Mouse (Mus musculus): ENCODE data around the gene Ssc4d. TPM values are rescaled to one million over a fixed set of nuclear protein-coding genes. Genes with fewer than 3 reads are reported as not detected.

The Ssc4d gene
- polyA plus RNA-seq, 1 experiment from 2014 or later: 1.5 TPM

GRCm38 (mm10) chr5:135940587-135940986 lies 33.7 kb downstream of the Ssc4d start:
- no peaks in the 10 kb centered on the region for H3K27me3 ChIP-seq (ENCODE audit: control insufficient read depth, insufficient read depth, low read length)
- no peak overlapping the region for H3K4me2 ChIP-seq (ENCODE audit: low read depth, low read length, severe bottlenecking)
- H3K27ac ChIP-seq (ENCODE audit: low read depth, low read length): no peak overlapping the region
- no peak overlapping the region for H3K4me3 ChIP-seq (ENCODE audit: low read depth, low read length)
- whole genome bisulfite sequencing: 67% methylated on average over 5 of the region's 5 CpGs
- DNase-seq (ENCODE audit: low spot score): no peak
- no peak overlapping the region for H3K9ac ChIP-seq (ENCODE audit: low read length)
- no peaks in the 10 kb centered on the region for H3K4me1 ChIP-seq (replicated peaks; ENCODE audit: control insufficient read depth, insufficient read depth, low read length)
- no peaks in the 10 kb centered on the region for H3K36me3 ChIP-seq (ENCODE audit: control insufficient read depth, insufficient read depth, low read length)
- no peaks in the 10 kb centered on the region for H3K9me3 ChIP-seq (ENCODE audit: control insufficient read depth, low read length)
- ATAC-seq (replicated peaks; ENCODE audit: low FRiP score): no peak

GRCm38 (mm10) chr5:135935641-135936190 lies 38.6 kb downstream of the Ssc4d start:
- H3K4me3 ChIP-seq (ENCODE audit: low read depth, low read length): no peak overlapping the region
- H3K9ac ChIP-seq (ENCODE audit: low read length): peak overlapping the region; percentile 79; the same call in 1 of the 2 replicates
- H3K27me3 ChIP-seq (ENCODE audit: control insufficient read depth, insufficient read depth, low read length): no peaks in the 10 kb centered on the region
- WGBS: 88% methylated on average over 6 of the region's 6 CpGs
- DNase-seq (ENCODE audit: low spot score) (no peak), ATAC-seq (replicated peaks; ENCODE audit: low FRiP score) (no peak)
- no peak overlapping the region for H3K27ac ChIP-seq (ENCODE audit: low read depth, low read length)
- H3K4me1 ChIP-seq (replicated peaks; ENCODE audit: control insufficient read depth, insufficient read depth, low read length): peaks cover 7% of the 10 kb centered on the region; the same call in 1 of the 2 replicates
- no peaks in the 10 kb centered on the region; the same call in 1 of the 2 replicates for H3K36me3 ChIP-seq (ENCODE audit: control insufficient read depth, insufficient read depth, low read length)
- no peak overlapping the region for H3K4me2 ChIP-seq (ENCODE audit: low read depth, low read length, severe bottlenecking)
- no peaks in the 10 kb centered on the region for H3K9me3 ChIP-seq (ENCODE audit: control insufficient read depth, low read length)

- peaks cover 7% of the 10 kb centered on the region; the same call in 1 of the 2 replicates for H3K4me1 ChIP-seq (replicated peaks; ENCODE audit: control insufficient read depth, insufficient read depth, low read length)
- H3K9ac ChIP-seq (ENCODE audit: low read length): peak overlapping the region; percentile 79; the same call in 1 of the 2 replicates
- no peaks in the 10 kb centered on the region for H3K27me3 ChIP-seq (ENCODE audit: control insufficient read depth, insufficient read depth, low read length)
- H3K27ac ChIP-seq (ENCODE audit: low read depth, low read length): peak overlapping the region; percentile 89
- peak overlapping the region; percentile 42; the same call in 1 of the 2 replicates for H3K4me2 ChIP-seq (ENCODE audit: low read depth, low read length, severe bottlenecking)
- peak overlapping the region; percentile 69 for H3K4me3 ChIP-seq (ENCODE audit: low read depth, low read length)
- no peaks in the 10 kb centered on the region for H3K9me3 ChIP-seq (ENCODE audit: control insufficient read depth, low read length)
- H3K36me3 ChIP-seq (ENCODE audit: control insufficient read depth, insufficient read depth, low read length): peaks cover 2% of the 10 kb centered on the region; the same call in 1 of the 2 replicates
- ATAC-seq (replicated peaks; ENCODE audit: low FRiP score) (no peak; the same call in 1 of the 2 replicates), DNase-seq (ENCODE audit: low spot score) (no peak)
- WGBS: 56% methylated on average over 7 of the region's 7 CpGs
Measured at GRCm38 (mm10) chr5:135935176-135935523, 39.2 kb downstream of the Ssc4d start.

GRCm38 (mm10) chr5:135934481-135935175 lies 39.7 kb downstream of the Ssc4d start, which contains the start of gene Ywhag:
Gene Ywhag (minus strand): TSS chr5:135934616.
- Histone ChIP-seq H3K9me3 (ENCODE audit: control insufficient read depth, low read length) (no peaks in the 10 kb centered on the region), H3K4me2 (ENCODE audit: low read depth, low read length, severe bottlenecking) (peak within 1 kb of the TSS; percentile 75), H3K9ac (ENCODE audit: low read length) (peak within 1 kb of the TSS; percentile 79), H3K27ac (ENCODE audit: low read depth, low read length) (peak within 1 kb of the TSS; percentile 89), H3K4me1 (replicated peaks; ENCODE audit: control insufficient read depth, insufficient read depth, low read length) (peaks cover 7% of the 10 kb centered on the region; the same call in 1 of the 2 replicates), H3K36me3 (ENCODE audit: control insufficient read depth, insufficient read depth, low read length) (peaks cover 2% of the 10 kb centered on the region; the same call in 1 of the 2 replicates), H3K4me3 (ENCODE audit: low read depth, low read length) (peak within 1 kb of the TSS; percentile 69), H3K27me3 (ENCODE audit: control insufficient read depth, insufficient read depth, low read length) (no peaks in the 10 kb centered on the region)
- DNase-seq (ENCODE audit: low spot score) (peak; percentile 98), ATAC-seq (replicated peaks; ENCODE audit: low FRiP score) (peak; percentile 96)
- under 1% methylated on average over 48 of the region's 48 CpGs for WGBS

GRCm38 (mm10) chr5:135933900-135934441 lies 40.4 kb downstream of the Ssc4d start:
- DNase-seq (ENCODE audit: low spot score) (peak; percentile 89), ATAC-seq (replicated peaks; ENCODE audit: low FRiP score) (peak; percentile 72)
- Histone ChIP-seq H3K36me3 (ENCODE audit: control insufficient read depth, insufficient read depth, low read length) (peaks cover 2% of the 10 kb centered on the region; the same call in 1 of the 2 replicates), H3K4me3 (ENCODE audit: low read depth, low read length) (peak overlapping the region; percentile 69), H3K9me3 (ENCODE audit: control insufficient read depth, low read length) (no peaks in the 10 kb centered on the region), H3K9ac (ENCODE audit: low read length) (peak overlapping the region; percentile 79), H3K4me2 (ENCODE audit: low read depth, low read length, severe bottlenecking) (peak overlapping the region; percentile 75), H3K27ac (ENCODE audit: low read depth, low read length) (peak overlapping the region; percentile 89), H3K4me1 (replicated peaks; ENCODE audit: control insufficient read depth, insufficient read depth, low read length) (peaks cover 7% of the 10 kb centered on the region; the same call in 1 of the 2 replicates), H3K27me3 (ENCODE audit: control insufficient read depth, insufficient read depth, low read length) (no peaks in the 10 kb centered on the region)
- under 1% methylated on average over 29 of the region's 35 CpGs for WGBS

GRCm38 (mm10) chr5:135933222-135933899 lies 41.0 kb downstream of the Ssc4d start:
- H3K4me2 ChIP-seq (ENCODE audit: low read depth, low read length, severe bottlenecking): peak overlapping the region; percentile 75
- peak overlapping the region; percentile 69 for H3K4me3 ChIP-seq (ENCODE audit: low read depth, low read length)
- peaks cover 2% of the 10 kb centered on the region; the same call in 1 of the 2 replicates for H3K36me3 ChIP-seq (ENCODE audit: control insufficient read depth, insufficient read depth, low read length)
- no peaks in the 10 kb centered on the region for H3K9me3 ChIP-seq (ENCODE audit: control insufficient read depth, low read length)
- DNase-seq (ENCODE audit: low spot score): no peak
- peak overlapping the region; percentile 89 for H3K27ac ChIP-seq (ENCODE audit: low read depth, low read length)
- H3K4me1 ChIP-seq (replicated peaks; ENCODE audit: control insufficient read depth, insufficient read depth, low read length): peaks cover 7% of the 10 kb centered on the region; the same call in 1 of the 2 replicates
- no peaks in the 10 kb centered on the region for H3K27me3 ChIP-seq (ENCODE audit: control insufficient read depth, insufficient read depth, low read length)
- H3K9ac ChIP-seq (ENCODE audit: low read length): peak overlapping the region; percentile 79
- WGBS: 18% methylated on average over 12 of the region's 12 CpGs
- no peak for ATAC-seq (replicated peaks; ENCODE audit: low FRiP score)

- Histone ChIP-seq H3K4me2 (ENCODE audit: low read depth, low read length, severe bottlenecking) (peak overlapping the region; percentile 75), H3K9ac (ENCODE audit: low read length) (no peak overlapping the region), H3K27me3 (ENCODE audit: control insufficient read depth, insufficient read depth, low read length) (no peaks in the 10 kb centered on the region), H3K27ac (ENCODE audit: low read depth, low read length) (no peak overlapping the region), H3K4me1 (replicated peaks; ENCODE audit: control insufficient read depth, insufficient read depth, low read length) (peaks cover 7% of the 10 kb centered on the region; the same call in 1 of the 2 replicates), H3K36me3 (ENCODE audit: control insufficient read depth, insufficient read depth, low read length) (peaks cover 2% of the 10 kb centered on the region; the same call in 1 of the 2 replicates), H3K9me3 (ENCODE audit: control insufficient read depth, low read length) (no peaks in the 10 kb centered on the region), H3K4me3 (ENCODE audit: low read depth, low read length) (peak overlapping the region; percentile 69)
- ATAC-seq (replicated peaks; ENCODE audit: low FRiP score) (no peak), DNase-seq (ENCODE audit: low spot score) (no peak)
- WGBS: 83% methylated on average over 2 of the region's 2 CpGs
Measured at GRCm38 (mm10) chr5:135932359-135932758, 42.0 kb downstream of the Ssc4d start.

GRCm38 (mm10) chr5:135931526-135931925 lies 42.8 kb downstream of the Ssc4d start:
- H3K9ac ChIP-seq (ENCODE audit: low read length): no peak overlapping the region
- H3K4me1 ChIP-seq (replicated peaks; ENCODE audit: control insufficient read depth, insufficient read depth, low read length): peaks cover 7% of the 10 kb centered on the region; the same call in 1 of the 2 replicates
- peaks cover 2% of the 10 kb centered on the region; the same call in 1 of the 2 replicates for H3K36me3 ChIP-seq (ENCODE audit: control insufficient read depth, insufficient read depth, low read length)
- no peak overlapping the region for H3K4me2 ChIP-seq (ENCODE audit: low read depth, low read length, severe bottlenecking)
- DNase-seq (ENCODE audit: low spot score) (no peak), ATAC-seq (replicated peaks; ENCODE audit: low FRiP score) (no peak)
- H3K27ac ChIP-seq (ENCODE audit: low read depth, low read length): no peak overlapping the region
- no peaks in the 10 kb centered on the region for H3K9me3 ChIP-seq (ENCODE audit: control insufficient read depth, low read length)
- H3K4me3 ChIP-seq (ENCODE audit: low read depth, low read length): no peak overlapping the region
- WGBS: 94% methylated on average over 9 of the region's 9 CpGs
- H3K27me3 ChIP-seq (ENCODE audit: control insufficient read depth, insufficient read depth, low read length): no peaks in the 10 kb centered on the region

All from forebrain, embryonic 11.5 days (tissue).